Mouse (Mus musculus): ENCODE measurements around the gene BC005624.

DNA sequence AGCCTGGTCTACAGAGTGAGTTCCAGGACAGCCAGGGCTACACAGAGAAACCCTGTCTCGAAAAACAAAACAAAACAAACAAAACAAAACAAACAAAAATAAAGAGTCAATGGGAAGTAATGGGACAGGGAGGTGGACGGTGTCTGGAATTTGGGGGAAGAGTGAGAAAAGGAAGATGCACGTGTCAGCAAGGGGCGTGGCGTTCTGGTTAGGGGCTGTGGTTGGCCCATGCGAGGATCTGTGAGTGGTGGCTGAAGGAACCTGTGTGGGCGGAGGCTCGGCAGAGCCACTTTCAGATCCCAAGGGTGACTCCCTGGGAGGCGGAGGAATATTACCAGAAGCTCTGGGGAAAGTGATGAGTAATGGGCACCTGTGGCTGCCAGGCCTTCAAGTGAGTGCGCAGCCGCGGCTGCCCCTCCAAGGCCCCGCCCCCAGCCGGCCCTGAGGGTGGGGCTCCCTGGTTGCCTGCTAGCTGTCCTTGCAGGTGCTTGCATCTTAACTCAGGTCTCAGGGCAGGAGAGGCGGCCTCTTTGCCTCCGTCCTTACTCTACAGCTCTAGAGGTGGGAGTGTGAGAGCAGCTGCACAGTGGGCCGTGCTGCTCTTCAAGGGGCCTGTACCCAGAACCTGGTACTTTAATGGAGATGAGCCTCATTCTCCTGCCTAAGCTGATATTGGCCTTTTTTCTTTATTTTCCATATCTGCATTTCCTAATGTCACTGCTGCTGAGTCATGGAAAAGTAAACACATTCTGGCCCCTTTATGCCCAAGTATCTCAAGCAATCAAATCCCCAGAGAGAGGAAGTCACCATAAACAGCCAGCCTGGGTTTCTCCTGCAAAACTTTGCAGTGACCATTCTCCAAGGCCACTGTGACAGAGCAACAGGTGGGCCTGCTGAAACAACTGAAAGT is 3.4 kb upstream of the BC005624 start:
- no peak for TF ChIP-seq CTCF (IDR thresholded peaks at IDR 0.05; ENCODE audit: extremely low read depth, insufficient read depth, insufficient read length, insufficient replicate concordance)
- TF ChIP-seq POLR2A (IDR thresholded peaks at IDR 0.05; ENCODE audit: low read depth, low read length), result no peak

Measured in spleen, adult 2 months (tissue).